Mouse (Mus musculus): Measurements from ENCODE around the gene Slc38a9. TPM values are rescaled to one million over a fixed set of nuclear protein-coding genes. Genes with fewer than 3 reads are reported as not detected.

Slc38a9 gene
- polyA plus RNA-seq, 1 experiment from 2014 or later: 12.2 TPM

DNA sequence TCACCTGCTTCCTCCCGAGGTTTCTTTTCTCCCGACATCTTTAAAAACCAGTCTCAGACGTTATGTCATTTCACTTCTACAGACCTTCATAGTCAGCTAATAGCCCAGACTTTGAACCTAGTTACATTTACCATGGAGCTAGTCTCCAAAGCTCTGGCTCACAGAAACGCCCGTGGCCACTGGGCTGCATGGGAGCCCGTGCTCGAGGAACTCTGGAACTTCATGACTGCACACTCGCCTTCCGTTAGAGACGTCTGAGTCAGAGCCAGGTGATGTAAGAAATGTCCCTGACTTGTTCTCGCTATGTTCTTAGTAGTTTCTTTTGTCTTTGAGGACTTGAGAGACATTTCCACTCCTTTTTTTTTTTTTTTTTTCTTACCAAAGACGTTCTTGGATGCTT, 72.8 kb downstream of the Slc38a9 start:
- no peak overlapping the region for H3K9ac ChIP-seq
- no peak overlapping the region for H3K4me2 ChIP-seq
- no peak for ATAC-seq (ENCODE audit: insufficient read depth)
- 80% methylated on average over 12 of the region's 12 CpGs for WGBS (ENCODE audit: insufficient replicate concordance)
- peaks cover 11% of the 10 kb centered on the region; the same call in 1 of the 2 replicates for H3K36me3 ChIP-seq (replicated peaks)
- no peaks in the 10 kb centered on the region for H3K27me3 ChIP-seq
- H3K4me3 ChIP-seq (replicated peaks): no peak overlapping the region
- peaks cover 9% of the 10 kb centered on the region for H3K4me1 ChIP-seq (replicated peaks)
- H3K9me3 ChIP-seq (replicated peaks): no peaks in the 10 kb centered on the region
- H3K27ac ChIP-seq (replicated peaks): no peak overlapping the region

GRCm38 (mm10) chr13:112734906-112735713, 74.6 kb downstream of the Slc38a9 start:
- WGBS (ENCODE audit: insufficient replicate concordance): 58% methylated on average over 14 of the region's 14 CpGs
- no peak overlapping the region for H3K4me2 ChIP-seq
- H3K27ac ChIP-seq (replicated peaks): peak overlapping the region; percentile 34
- no peak overlapping the region for H3K4me3 ChIP-seq (replicated peaks)
- H3K36me3 ChIP-seq (replicated peaks): peaks cover 11% of the 10 kb centered on the region; the same call in 1 of the 2 replicates
- no peak overlapping the region for H3K9ac ChIP-seq
- no peaks in the 10 kb centered on the region for H3K9me3 ChIP-seq (replicated peaks)
- H3K4me1 ChIP-seq (replicated peaks): peaks cover 9% of the 10 kb centered on the region
- peak; percentile 56; the same call in 1 of the 2 replicates for ATAC-seq (ENCODE audit: insufficient read depth)
- H3K27me3 ChIP-seq: no peaks in the 10 kb centered on the region

DNA sequence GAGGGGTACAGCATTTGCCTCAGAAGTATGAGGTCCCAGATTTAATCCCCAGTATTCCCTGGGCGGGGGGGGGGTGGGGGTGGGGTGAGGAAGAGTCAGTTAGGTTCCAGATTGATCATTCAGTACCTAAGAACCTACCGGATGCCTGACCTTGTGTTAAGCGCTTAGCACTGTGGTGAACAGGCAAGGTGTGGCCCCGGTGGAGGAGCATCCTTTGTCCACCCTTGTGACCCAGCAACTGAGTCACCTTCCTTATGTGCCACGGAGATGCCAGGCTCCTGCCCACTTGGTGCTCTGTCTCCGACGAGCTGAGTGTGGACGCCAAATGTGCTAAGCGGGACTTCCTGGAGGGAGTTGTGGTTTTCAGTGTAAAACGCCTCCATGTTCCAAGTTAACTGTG, 75.9 kb downstream of the Slc38a9 start:
- no peak for ATAC-seq (ENCODE audit: insufficient read depth)
- no peak overlapping the region for H3K4me3 ChIP-seq (replicated peaks)
- H3K27ac ChIP-seq (replicated peaks): no peak overlapping the region; the same call in 1 of the 2 replicates
- no peak overlapping the region for H3K9ac ChIP-seq
- H3K4me1 ChIP-seq (replicated peaks): peaks cover 9% of the 10 kb centered on the region
- H3K4me2 ChIP-seq: no peak overlapping the region
- H3K27me3 ChIP-seq: no peaks in the 10 kb centered on the region
- H3K36me3 ChIP-seq (replicated peaks): peaks cover 7% of the 10 kb centered on the region; the same call in 1 of the 2 replicates
- WGBS (ENCODE audit: insufficient replicate concordance): 73% methylated on average over 10 of the region's 10 CpGs
- no peaks in the 10 kb centered on the region for H3K9me3 ChIP-seq (replicated peaks)

- H3K4me2 ChIP-seq: no peak overlapping the region
- no peak overlapping the region for H3K9ac ChIP-seq
- H3K4me3 ChIP-seq (replicated peaks): no peak overlapping the region
- H3K36me3 ChIP-seq (replicated peaks): peaks cover 4% of the 10 kb centered on the region; the same call in 1 of the 2 replicates
- H3K4me1 ChIP-seq (replicated peaks): peaks cover 12% of the 10 kb centered on the region
- WGBS (ENCODE audit: insufficient replicate concordance): 81% methylated on average over 9 of the region's 9 CpGs
- peak overlapping the region; percentile 17; the same call in 1 of the 2 replicates for H3K27ac ChIP-seq (replicated peaks)
- H3K27me3 ChIP-seq: no peaks in the 10 kb centered on the region
- no peak for ATAC-seq (ENCODE audit: insufficient read depth)
- no peaks in the 10 kb centered on the region for H3K9me3 ChIP-seq (replicated peaks)
Measured at GRCm38 (mm10) chr13:112737110-112737509, 76.6 kb downstream of the Slc38a9 start.

DNA sequence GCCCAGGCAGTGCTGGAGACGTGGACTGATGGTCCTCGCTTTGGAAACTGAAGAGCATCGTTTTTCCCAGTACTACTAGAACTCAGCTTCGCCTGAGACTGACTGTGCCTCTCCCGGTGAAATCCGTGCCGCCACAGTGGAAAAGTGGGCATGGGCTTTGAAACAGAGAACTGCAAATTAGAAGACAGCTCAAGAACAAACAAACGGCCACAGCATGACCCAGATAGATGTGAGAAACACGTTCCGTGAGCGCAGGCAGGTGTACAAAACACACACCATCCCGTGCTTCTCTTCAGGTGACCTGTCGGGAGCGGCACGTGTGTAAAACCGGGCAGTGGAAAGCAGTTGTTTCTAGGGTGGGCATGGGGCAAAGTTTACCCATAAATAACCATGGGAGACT, 77.5 kb downstream of the Slc38a9 start:
- H3K36me3 ChIP-seq (replicated peaks): no peaks in the 10 kb centered on the region
- 89% methylated on average over 16 of the region's 16 CpGs for WGBS (ENCODE audit: insufficient replicate concordance)

GRCm38 (mm10) chr13:112740073-112740472, 79.5 kb downstream of the Slc38a9 start:
- H3K27ac ChIP-seq (replicated peaks): no peak overlapping the region
- no peak for ATAC-seq (ENCODE audit: insufficient read depth)
- WGBS (ENCODE audit: insufficient replicate concordance): 79% methylated on average over 6 of the region's 6 CpGs
- peaks cover 32% of the 10 kb centered on the region for H3K4me1 ChIP-seq (replicated peaks)
- H3K36me3 ChIP-seq (replicated peaks): no peaks in the 10 kb centered on the region
- no peak overlapping the region for H3K4me2 ChIP-seq
- H3K4me3 ChIP-seq (replicated peaks): no peak overlapping the region
- H3K27me3 ChIP-seq: no peaks in the 10 kb centered on the region
- H3K9me3 ChIP-seq (replicated peaks): no peaks in the 10 kb centered on the region
- H3K9ac ChIP-seq: no peak overlapping the region

More for the DNA sequence above, 77.5 kb downstream of the Slc38a9 start:
- H3K9ac ChIP-seq: no peak overlapping the region
- H3K4me3 ChIP-seq (replicated peaks): no peak overlapping the region
- H3K27me3 ChIP-seq: no peaks in the 10 kb centered on the region
- ATAC-seq (ENCODE audit: insufficient read depth): no peak
- H3K4me1 ChIP-seq (replicated peaks): peaks cover 17% of the 10 kb centered on the region
- no peaks in the 10 kb centered on the region for H3K9me3 ChIP-seq (replicated peaks)
- no peak overlapping the region for H3K4me2 ChIP-seq
- H3K27ac ChIP-seq (replicated peaks): no peak overlapping the region

GRCm38 (mm10) chr13:112742076-112742830, 81.7 kb downstream of the Slc38a9 start:
- Histone ChIP-seq H3K27me3 (no peaks in the 10 kb centered on the region), H3K4me2 (no peak overlapping the region), H3K9ac (no peak overlapping the region), H3K27ac (replicated peaks) (peak overlapping the region; percentile 29; the same call in 1 of the 2 replicates), H3K9me3 (replicated peaks) (no peaks in the 10 kb centered on the region), H3K4me1 (replicated peaks) (peaks cover 49% of the 10 kb centered on the region), H3K4me3 (replicated peaks) (no peak overlapping the region), H3K36me3 (replicated peaks) (no peaks in the 10 kb centered on the region)
- no peak for ATAC-seq (ENCODE audit: insufficient read depth)
- WGBS (ENCODE audit: insufficient replicate concordance): 42% methylated on average over 14 of the region's 14 CpGs

DNA sequence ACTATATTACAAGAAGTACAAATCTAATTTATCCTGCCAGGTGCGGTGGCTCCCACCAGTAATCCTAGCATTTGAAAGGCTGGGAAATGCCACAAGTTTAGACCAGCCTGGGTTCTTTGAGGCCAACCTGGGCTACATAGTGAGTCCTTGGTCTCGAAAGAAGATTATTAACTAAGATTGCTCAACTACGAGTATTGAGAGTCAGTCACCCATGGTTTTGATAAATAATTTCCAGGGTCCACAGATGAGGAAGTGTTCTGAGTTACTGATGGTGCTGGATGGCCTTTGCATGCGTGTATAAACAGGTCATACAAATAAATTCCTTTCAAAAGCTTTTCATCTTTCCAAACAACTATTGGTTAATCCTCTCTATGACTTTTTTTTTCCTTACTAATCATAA, 83.1 kb downstream of the Slc38a9 start:
- Histone ChIP-seq H3K9me3 (replicated peaks) (no peaks in the 10 kb centered on the region), H3K4me3 (replicated peaks) (no peak overlapping the region), H3K27ac (replicated peaks) (peak overlapping the region; percentile 98), H3K9ac (no peak overlapping the region), H3K27me3 (no peaks in the 10 kb centered on the region), H3K4me1 (replicated peaks) (peaks cover 62% of the 10 kb centered on the region), H3K4me2 (no peak overlapping the region), H3K36me3 (replicated peaks) (no peaks in the 10 kb centered on the region)
- WGBS (ENCODE audit: insufficient replicate concordance): 71% methylated on average over 4 of the region's 4 CpGs
- ATAC-seq (ENCODE audit: insufficient read depth): no peak

- peak overlapping the region; percentile 98 for H3K27ac ChIP-seq (replicated peaks)
Measured at GRCm38 (mm10) chr13:112744061-112744849, 83.7 kb downstream of the Slc38a9 start.

DNA sequence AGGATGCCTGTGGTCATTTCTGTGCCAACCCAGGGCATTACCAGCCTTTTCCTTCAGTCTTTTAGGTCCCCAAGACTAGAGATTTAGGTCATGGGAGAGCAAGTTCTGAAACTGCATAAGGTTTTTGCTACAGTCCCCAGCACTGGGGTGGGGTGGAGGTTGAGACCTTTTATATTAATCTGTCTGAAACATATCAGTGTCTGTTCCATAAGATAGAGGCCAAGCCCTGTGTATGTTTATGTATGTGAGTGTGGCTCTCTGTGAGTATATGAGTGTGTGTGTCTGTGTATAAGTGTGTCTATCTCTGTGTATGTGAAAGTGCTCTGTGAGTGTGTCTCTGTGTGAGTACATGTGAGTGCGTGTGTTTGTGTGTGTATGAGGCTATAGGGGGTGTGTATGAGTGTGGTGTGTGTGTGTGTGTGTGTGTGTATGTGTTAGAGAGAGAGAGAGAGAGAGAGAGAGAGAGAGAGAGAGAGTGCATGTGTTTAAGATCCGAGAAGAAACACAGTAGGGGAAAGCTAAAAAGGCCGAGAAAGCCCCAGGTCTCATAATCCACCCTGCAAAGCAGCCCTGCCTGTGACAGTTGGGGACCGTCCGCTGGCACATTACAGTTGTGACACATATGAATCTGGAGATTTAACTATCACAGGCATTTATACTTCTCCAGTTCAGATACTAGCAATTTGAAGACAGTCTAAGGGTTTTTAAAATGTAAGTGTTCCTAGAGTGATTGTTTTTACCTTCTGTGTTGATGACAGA, 85.6 kb downstream of the Slc38a9 start:
- H3K27ac ChIP-seq (replicated peaks): peak overlapping the region; percentile 98
- 64% methylated on average over 5 of the region's 5 CpGs for WGBS (ENCODE audit: insufficient replicate concordance)
- no peaks in the 10 kb centered on the region for H3K27me3 ChIP-seq
- peak overlapping the region; percentile 44 for H3K9ac ChIP-seq
- peak; percentile 93 for ATAC-seq (ENCODE audit: insufficient read depth)
- peak overlapping the region; percentile 65 for H3K4me2 ChIP-seq
- no peaks in the 10 kb centered on the region for H3K36me3 ChIP-seq (replicated peaks)
- H3K9me3 ChIP-seq (replicated peaks): no peaks in the 10 kb centered on the region
- H3K4me1 ChIP-seq (replicated peaks): peaks cover 86% of the 10 kb centered on the region
- peak overlapping the region; percentile 26 for H3K4me3 ChIP-seq (replicated peaks)

More at GRCm38 (mm10) chr13:112744061-112744849, 83.7 kb downstream of the Slc38a9 start:
- Histone ChIP-seq H3K4me2 (0 out of 2 replicates have a peak overlapping the region, but pooled peaks have one; percentile 3), H3K4me1 (replicated peaks) (peaks cover 68% of the 10 kb centered on the region), H3K4me3 (replicated peaks) (no peak overlapping the region), H3K9me3 (replicated peaks) (no peaks in the 10 kb centered on the region), H3K27me3 (no peaks in the 10 kb centered on the region), H3K9ac (0 out of 2 replicates have a peak overlapping the region, but pooled peaks have one; percentile 44), H3K36me3 (replicated peaks) (no peaks in the 10 kb centered on the region)
- WGBS (ENCODE audit: insufficient replicate concordance): 79% methylated on average over 15 of the region's 15 CpGs
- no peak for ATAC-seq (ENCODE audit: insufficient read depth)

Measured in liver, embryonic 15.5 days (tissue).